Mouse (Mus musculus) heart, embryonic 10.5 days (tissue): ENCODE results near the gene Myd88. TPM values are rescaled to one million over a fixed set of nuclear protein-coding genes. Genes with fewer than 3 reads are reported as not detected.
"Not testable (repeated sequence)": the region's sequence is repeated elsewhere in the genome, so short reads cannot be mapped to it uniquely, and the experiment has no call there.

Source experiments
- DNase-seq: peaks from one replicate; pipeline ENCODE4 v3.0.0-alpha.2; 2017; ENCODE audit warnings: low spot score
- H3K27ac ChIP-seq: fragments of 300-500 bp; sonication (generic); 2 replicates; pipeline ENCODE4 v1.5.1; 2016; ENCODE audit warnings: mild to moderate bottlenecking
- H3K27me3 ChIP-seq: fragments of 300-500 bp; sonication (generic); 2 replicates; pipeline ENCODE4 v1.6.1; 2016; ENCODE audit warnings: mild to moderate bottlenecking; ENCODE audit not compliant: poor library complexity, insufficient read depth, severe bottlenecking
- H3K36me3 ChIP-seq: fragments of 300-500 bp; sonication (generic); 2 replicates; pipeline ENCODE4 v1.6.1; 2016; ENCODE audit warnings: mild to moderate bottlenecking, moderate library complexity
- H3K4me1 ChIP-seq: fragments of 300-500 bp; sonication (generic); 2 replicates; pipeline ENCODE4 v1.6.1; 2016; ENCODE audit warnings: mild to moderate bottlenecking
- H3K4me3 ChIP-seq: fragments of 300-500 bp; sonication (generic); 2 replicates; pipeline ENCODE4 v1.5.1; 2016; ENCODE audit warnings: mild to moderate bottlenecking, moderate library complexity
- H3K9me3 ChIP-seq: fragments of 300-500 bp; sonication (generic); 2 replicates; pipeline ENCODE4 v1.6.1; 2016; ENCODE audit warnings: mild to moderate bottlenecking, moderate library complexity
- WGBS: fragments of 180-500 bp; shearing (Covaris S2); methylation state at CpG from one replicate; pipeline ENCODE4 v1.1.7; 2016; 5-methylcytosine and 5-hydroxymethylcytosine counted together
- polyA plus RNA-seq: library from polyadenylated mRNA; unstranded; fragments of >200 nt; fragmentation: Nextera tagmentation; extraction: Ambion mirVana; gene quantifications from 2 replicates; pipeline ENCODE4 v1.2.1, GENCODE M21; 2016

Myd88 gene
- 11.4 and 11.6 TPM in 2 replicates for polyA plus RNA-seq

DNA sequence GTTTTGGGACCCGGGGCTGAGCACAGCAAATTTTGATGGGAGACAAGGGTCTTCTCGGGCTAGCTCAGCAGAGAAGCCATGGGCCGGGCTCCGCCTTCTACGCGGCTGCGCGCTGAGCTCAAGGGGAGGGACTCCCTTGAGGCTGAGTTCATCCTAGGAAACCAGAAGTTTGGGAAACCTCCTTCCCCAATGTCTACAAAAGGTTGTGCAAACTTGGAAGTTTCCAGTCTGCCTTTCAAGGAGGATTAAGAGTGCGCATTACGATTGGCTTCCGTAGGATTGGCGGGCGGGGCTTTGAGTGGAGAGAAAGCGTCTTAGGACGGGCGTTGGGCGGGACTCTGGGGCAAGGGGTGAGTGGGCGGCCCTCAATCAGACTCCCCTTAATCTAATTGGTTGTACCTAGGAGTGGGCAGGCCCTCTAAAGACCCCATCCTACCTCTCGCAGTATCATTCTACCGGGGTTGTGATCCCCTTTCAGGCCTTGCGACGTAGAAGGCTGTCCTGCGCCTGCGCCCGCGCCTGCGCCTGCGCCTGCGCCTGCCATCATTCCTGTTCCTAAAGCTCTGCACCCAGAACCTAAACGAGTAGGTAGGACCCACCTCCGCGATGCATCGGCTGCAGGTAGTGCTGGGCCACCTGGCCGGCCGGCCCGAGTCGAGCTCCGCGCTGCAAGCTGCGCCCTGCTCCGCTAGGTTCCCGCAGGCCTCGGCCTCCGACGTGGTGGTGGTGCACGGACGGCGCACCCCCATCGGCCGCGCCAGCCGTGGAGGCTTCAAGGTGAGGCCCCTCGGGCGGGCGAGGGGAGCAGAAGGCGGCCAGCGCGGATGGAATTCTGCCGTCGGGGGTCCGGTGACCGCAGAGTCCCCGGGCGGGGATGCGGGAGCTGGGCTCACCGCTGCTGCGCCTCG is at the start of gene Myd88:
Myd88 (minus strand) TSS at position 503 of the 908 bp plus-strand sequence.
- DNase-seq = peak; percentile 96
- Histone ChIP-seq H3K4me1 (peaks cover 25% of the 10 kb centered on the region), H3K9me3 (no peaks in the 10 kb centered on the region), H3K36me3 (peaks cover 40% of the 10 kb centered on the region), H3K4me3 (peak within 1 kb of the TSS; percentile 80), H3K27me3 (peaks cover 25% of the 10 kb centered on the region), H3K27ac (peak within 1 kb of the TSS; percentile 91)
- WGBS = under 1% methylated on average over 68 of the region's 68 CpGs

DNA sequence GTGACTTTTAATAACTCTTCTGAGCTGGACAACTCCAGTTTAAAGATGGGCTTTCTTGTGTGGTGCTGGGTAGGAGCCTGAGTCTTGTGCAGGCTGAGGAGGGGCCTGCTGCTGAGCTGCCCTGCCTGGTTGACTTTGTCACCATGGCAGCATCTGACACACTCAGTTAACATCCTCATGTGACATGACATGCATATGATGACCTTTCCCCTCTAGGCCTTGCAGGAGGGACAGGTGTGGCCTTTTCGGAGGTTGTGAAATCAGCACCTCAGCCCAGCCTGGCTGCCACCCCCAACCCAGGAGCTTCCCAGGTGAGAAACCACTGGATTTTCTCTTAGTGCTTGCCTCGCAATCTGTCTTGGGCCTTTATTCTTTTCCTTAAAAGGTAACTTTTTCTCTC is 49.0 kb upstream of the Myd88 start:
- Histone ChIP-seq H3K4me3 (no peak overlapping the region), H3K36me3 (peaks cover 8% of the 10 kb centered on the region; the same call in 1 of the 2 replicates), H3K27me3 (no peaks in the 10 kb centered on the region), H3K4me1 (no peaks in the 10 kb centered on the region), H3K27ac (no peak overlapping the region), H3K9me3 (no peaks in the 10 kb centered on the region)
- no peak for DNase-seq
- WGBS = 82% methylated on average over 2 of the region's 2 CpGs

DNA sequence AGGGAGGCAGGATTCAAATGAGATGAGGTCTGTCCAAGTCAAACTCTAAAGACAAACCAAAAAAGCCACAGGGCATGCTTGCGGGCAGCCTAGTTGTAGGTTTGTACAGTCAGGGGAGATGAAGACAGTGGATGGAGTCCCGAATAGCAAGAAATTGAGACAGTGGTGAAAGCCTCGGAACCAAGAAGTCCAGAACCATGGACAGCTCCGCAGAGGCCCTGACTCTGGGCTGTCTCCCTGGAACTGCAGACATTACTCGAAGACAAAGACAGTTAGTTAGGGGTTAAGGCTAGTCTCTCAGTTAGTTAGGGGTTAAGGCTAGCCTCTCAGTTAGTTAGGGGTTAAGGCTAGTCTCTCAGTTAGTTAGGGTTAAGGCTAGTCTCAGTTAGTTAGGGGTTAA is 47.7 kb upstream of the Myd88 start:
- Histone ChIP-seq H3K4me1 (no peaks in the 10 kb centered on the region), H3K36me3 (peaks cover 11% of the 10 kb centered on the region; the same call in 1 of the 2 replicates), H3K27ac (no peak overlapping the region), H3K4me3 (no peak overlapping the region), H3K9me3 (no peaks in the 10 kb centered on the region), H3K27me3 (no peaks in the 10 kb centered on the region)
- DNase-seq = peak; percentile 82
- WGBS = 54% methylated on average over 5 of the region's 5 CpGs

DNA sequence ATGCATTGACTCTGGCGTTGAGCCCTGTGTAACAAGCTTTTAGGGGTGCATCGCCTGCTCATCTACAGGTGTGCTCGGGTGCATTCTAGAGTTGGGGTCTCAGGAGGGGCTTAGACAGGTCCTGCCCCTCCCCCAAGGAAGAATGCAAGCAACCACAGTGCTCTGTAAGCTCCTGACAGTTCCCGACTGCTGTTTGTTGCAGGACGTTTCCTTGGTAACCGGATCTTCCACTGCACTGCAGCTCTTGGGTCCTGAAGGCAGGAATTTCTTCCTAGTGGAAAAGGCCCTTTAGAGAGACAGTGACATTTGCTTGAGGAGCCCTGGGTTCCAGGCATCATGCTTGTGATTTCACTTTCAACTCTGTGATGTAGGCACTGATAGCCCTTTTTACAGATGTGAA is 41.4 kb upstream of the Myd88 start:
- DNase-seq = no peak
- Histone ChIP-seq H3K27me3 (no peaks in the 10 kb centered on the region), H3K36me3 (peaks cover 13% of the 10 kb centered on the region; the same call in 1 of the 2 replicates), H3K27ac (no peak overlapping the region), H3K4me3 (no peak overlapping the region), H3K4me1 (peaks cover 8% of the 10 kb centered on the region; the same call in 1 of the 2 replicates), H3K9me3 (no peaks in the 10 kb centered on the region)
- WGBS = 53% methylated on average over 6 of the region's 6 CpGs

DNA sequence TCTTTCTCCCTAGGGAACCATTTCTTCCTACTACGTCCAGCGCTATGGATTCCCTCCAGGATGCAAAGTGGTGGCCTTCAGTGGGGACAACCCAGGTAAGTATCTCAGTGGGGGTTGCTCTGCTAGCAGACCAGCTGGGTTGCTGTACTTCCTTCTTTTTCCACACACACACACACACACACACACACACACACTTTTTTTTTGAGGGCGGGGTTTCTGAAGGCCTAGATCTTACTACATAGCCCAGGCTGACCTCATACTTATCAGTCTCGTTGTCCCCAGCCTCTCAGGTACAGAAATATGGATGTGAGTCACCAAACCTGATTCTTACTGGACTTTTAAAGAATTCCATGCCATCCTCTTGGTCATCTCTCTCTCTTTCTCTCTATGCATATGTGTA is 37.0 kb upstream of the Myd88 start:
- H3K9me3 ChIP-seq = no peaks in the 10 kb centered on the region
- H3K4me1 ChIP-seq = peaks cover 8% of the 10 kb centered on the region; the same call in 1 of the 2 replicates
- H3K4me3 ChIP-seq = no peak overlapping the region
- H3K36me3 ChIP-seq = 0 out of 2 replicates have a peak, but pooled peaks cover 6% of the 10 kb centered on the region
- WGBS = 86% methylated on average over 4 of the region's 4 CpGs
- H3K27ac ChIP-seq = no peak overlapping the region
- H3K27me3 ChIP-seq = no peaks in the 10 kb centered on the region
- no peak for DNase-seq

DNA sequence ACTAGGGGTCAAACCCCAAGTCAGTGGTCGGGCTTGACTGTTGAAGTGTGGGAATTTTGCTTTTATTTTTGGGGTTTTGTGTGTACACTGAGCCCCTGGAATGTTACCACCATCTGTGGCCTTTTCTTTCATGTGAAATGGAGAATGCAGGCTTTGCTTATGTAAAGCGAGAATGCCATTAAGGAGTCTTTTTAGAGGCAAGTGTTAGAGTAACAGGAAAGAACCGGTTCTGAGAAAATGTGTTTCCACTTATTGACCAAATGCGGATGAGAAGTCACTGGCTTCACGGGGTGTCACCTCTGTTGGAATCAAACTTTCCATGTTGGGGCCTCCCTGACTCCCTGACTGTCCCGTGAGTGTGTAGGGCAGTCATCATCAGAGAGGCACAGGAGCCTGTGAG is 34.3 kb upstream of the Myd88 start:
- 0 out of 2 replicates have a peak, but pooled peaks cover 9% of the 10 kb centered on the region for H3K36me3 ChIP-seq
- 71% methylated on average over 6 of the region's 6 CpGs for WGBS
- no peaks in the 10 kb centered on the region for H3K27me3 ChIP-seq
- DNase-seq = no peak
- H3K4me1 ChIP-seq = no peaks in the 10 kb centered on the region
- H3K4me3 ChIP-seq = no peak overlapping the region
- no peaks in the 10 kb centered on the region for H3K9me3 ChIP-seq
- H3K27ac ChIP-seq = no peak overlapping the region

DNA sequence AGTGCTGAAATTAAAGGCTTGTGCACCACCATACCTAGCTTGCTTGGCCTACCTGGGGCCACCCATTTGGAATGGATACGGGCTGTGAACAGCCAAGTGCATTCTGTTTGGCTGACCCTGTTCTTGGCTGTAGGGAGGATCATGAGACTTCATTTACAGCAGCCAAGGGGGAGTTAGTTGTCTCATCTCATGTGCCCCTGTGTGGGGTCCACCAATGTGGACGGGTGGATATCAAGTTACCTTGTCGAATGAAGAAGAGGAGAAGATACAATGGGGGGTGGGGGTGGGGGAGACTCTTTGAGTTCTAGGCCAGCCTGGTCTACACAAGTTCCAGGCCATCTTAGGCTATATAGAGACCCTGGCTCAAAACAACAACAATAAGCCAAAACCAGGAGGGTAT is 33.8 kb upstream of the Myd88 start:
- no peak overlapping the region for H3K27ac ChIP-seq
- 0 out of 2 replicates have a peak, but pooled peaks cover 9% of the 10 kb centered on the region for H3K36me3 ChIP-seq
- no peaks in the 10 kb centered on the region for H3K9me3 ChIP-seq
- H3K27me3 ChIP-seq = no peaks in the 10 kb centered on the region
- H3K4me3 ChIP-seq = no peak overlapping the region
- DNase-seq = no peak
- H3K4me1 ChIP-seq = no peaks in the 10 kb centered on the region
- 66% methylated on average over 3 of the region's 3 CpGs for WGBS

DNA sequence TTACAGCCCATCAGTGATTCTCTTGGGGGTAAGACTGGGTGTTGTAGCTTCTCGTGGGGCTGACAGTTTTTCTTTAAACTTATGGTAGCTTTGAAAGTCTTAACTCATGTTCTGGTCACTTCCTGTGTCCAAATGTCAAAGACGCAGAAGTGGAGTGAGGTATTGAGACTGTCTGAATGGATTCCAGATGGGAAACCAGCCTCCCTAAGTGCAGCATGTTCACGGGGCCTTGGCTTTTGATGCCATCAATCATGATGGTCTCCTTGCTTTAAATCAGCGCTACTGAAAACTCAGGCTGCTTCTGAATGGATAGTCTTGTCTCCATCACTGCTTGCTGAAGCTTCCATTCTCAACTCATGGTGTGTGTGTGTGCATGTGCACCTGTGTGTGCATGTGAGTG is 30.0 kb upstream of the Myd88 start:
- no peak for DNase-seq
- no peak overlapping the region for H3K27ac ChIP-seq
- no peaks in the 10 kb centered on the region for H3K9me3 ChIP-seq
- H3K36me3 ChIP-seq = peaks cover 14% of the 10 kb centered on the region; the same call in 1 of the 2 replicates
- H3K4me3 ChIP-seq = no peak overlapping the region
- no peaks in the 10 kb centered on the region for H3K27me3 ChIP-seq
- WGBS = 74% methylated on average over 4 of the region's 4 CpGs
- H3K4me1 ChIP-seq = no peaks in the 10 kb centered on the region

DNA sequence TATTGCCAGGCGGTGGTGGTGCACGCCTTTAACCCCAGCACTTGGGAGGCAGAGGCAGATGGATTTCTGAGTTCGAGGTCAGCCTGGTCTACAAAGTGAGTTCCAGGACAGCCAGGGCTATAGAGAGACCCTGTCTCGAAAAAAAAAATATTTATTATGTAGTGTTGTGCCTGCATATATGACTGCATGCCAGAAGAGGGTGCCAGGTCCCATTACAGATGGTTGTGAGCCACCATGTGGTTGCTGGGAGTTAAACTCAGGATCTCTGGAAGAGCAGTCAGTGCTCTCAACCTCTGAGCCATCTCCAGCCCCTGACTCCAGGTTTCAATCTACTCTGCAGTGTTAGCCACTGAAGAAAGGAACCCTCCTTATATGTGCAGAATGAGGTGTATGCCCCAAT is 29.6 kb upstream of the Myd88 start:
- H3K36me3 ChIP-seq = peaks cover 14% of the 10 kb centered on the region; the same call in 1 of the 2 replicates
- WGBS = 78% methylated on average over 4 of the region's 4 CpGs

DNA sequence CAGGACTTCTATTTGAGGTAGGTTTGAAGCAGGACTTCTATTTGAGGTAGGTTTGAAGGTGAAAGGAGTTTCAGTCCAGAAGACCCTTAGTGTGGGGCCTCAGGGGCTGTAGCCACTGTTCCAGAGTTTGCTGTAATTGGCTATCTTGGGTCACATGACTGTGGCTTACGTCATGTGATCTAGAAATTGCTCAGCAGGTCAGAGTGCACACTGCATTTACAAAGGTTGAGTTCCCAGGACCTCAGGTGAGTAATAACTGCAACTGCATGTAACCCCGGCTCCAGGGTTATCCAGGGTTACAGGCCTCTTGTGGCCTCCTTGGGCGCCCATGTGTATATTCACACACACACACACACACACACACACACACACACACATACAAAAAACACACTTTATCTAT is 27.2 kb upstream of the Myd88 start:
- H3K4me3 ChIP-seq = no peak overlapping the region
- H3K27me3 ChIP-seq = no peaks in the 10 kb centered on the region
- no peaks in the 10 kb centered on the region for H3K9me3 ChIP-seq
- H3K36me3 ChIP-seq = peaks cover 14% of the 10 kb centered on the region; the same call in 1 of the 2 replicates
- WGBS = 85% methylated on average over 3 of the region's 3 CpGs
- no peak for DNase-seq
- peaks cover 6% of the 10 kb centered on the region; the same call in 1 of the 2 replicates for H3K4me1 ChIP-seq
- no peak overlapping the region for H3K27ac ChIP-seq

More for the DNA sequence above, 29.6 kb upstream of the Myd88 start:
- H3K4me3 ChIP-seq, H3K27me3 ChIP-seq, H3K9me3 ChIP-seq, DNase-seq, H3K27ac ChIP-seq, H3K4me1 ChIP-seq: not testable (repeated sequence)

DNA sequence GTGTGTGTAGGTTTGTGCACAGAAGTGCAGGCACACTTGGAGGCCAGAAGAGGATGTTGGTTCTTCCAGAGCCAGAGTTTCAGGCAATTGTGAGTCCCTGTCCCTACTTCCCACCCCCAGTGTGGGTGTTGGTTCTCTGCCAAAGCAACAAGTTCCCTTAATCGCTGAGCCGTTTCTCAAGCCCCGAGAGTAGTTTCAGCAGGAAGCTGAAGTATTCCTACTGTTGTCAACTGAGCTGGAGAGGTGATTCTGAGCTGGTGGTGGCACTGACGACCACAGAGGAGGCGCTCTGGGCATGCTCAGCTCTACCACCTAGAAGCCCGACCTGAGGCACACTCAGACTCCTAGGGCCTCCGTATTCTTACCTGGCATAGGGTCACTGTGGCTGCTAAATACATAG is 24.1 kb upstream of the Myd88 start, which contains the start of gene Slc22a14:
Slc22a14 (minus strand) TSS at position 270 of the 400 bp plus-strand sequence.
- no peak within 1 kb of the TSS for H3K27ac ChIP-seq
- no peak within 1 kb of the TSS for H3K4me3 ChIP-seq
- 74% methylated on average over 7 of the region's 7 CpGs for WGBS
- H3K36me3 ChIP-seq = peaks cover 11% of the 10 kb centered on the region; the same call in 1 of the 2 replicates
- H3K27me3 ChIP-seq = no peaks in the 10 kb centered on the region
- H3K4me1 ChIP-seq = peaks cover 20% of the 10 kb centered on the region
- DNase-seq = no peak
- H3K9me3 ChIP-seq = no peaks in the 10 kb centered on the region

DNA sequence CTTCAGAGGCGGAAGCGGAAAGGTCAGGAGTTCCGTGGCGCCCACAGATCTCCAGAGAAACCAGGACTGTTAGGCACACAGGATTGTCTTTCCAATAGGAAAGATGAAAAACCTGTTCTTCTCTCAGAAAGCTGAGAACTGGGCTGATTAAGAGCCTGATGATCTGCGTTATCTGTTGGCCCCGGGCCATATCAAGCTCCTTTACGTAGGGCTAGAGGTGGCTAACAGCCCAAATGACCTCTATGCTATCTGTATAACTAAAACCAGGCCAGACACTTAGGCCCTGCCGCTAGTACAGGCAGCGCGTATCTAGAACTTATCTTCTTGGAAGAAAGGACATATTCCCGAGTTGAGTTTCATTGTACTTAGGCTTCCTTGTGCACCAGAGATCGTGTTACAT is 22.0 kb upstream of the Myd88 start:
- Histone ChIP-seq H3K27me3 (no peaks in the 10 kb centered on the region), H3K4me1 (peaks cover 20% of the 10 kb centered on the region), H3K27ac (no peak overlapping the region), H3K9me3 (no peaks in the 10 kb centered on the region), H3K36me3 (peaks cover 2% of the 10 kb centered on the region; the same call in 1 of the 2 replicates), H3K4me3 (no peak overlapping the region)
- DNase-seq = no peak
- whole genome bisulfite sequencing = 55% methylated on average over 12 of the region's 12 CpGs

DNA sequence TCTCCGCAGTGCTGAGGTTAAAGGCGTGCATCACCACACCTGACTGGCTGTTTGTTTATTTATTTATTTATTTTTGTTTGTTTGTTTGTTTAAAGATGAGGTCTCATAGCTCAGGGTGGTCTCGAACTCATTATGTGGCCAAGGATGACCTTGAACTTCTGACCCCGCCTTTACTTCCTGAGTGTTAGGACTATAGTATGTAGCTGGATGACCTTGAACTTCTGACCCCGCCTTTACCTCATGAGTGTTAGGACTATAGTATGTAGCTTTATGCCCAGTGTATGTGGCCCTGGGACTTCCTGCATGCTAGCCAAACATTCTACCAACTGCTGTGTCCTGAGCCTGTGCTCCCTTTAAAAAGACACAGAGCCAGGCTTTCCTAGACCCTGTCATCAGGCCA is 20.2 kb upstream of the Myd88 start:
- WGBS = 90% methylated on average over 5 of the region's 5 CpGs

More for the DNA sequence above, 20.2 kb upstream of the Myd88 start:
- Histone ChIP-seq H3K9me3 (no peaks in the 10 kb centered on the region), H3K4me1 (peaks cover 25% of the 10 kb centered on the region), H3K4me3 (no peak overlapping the region), H3K27me3 (no peaks in the 10 kb centered on the region), H3K36me3 (no peaks in the 10 kb centered on the region), H3K27ac (no peak overlapping the region)
- no peak for DNase-seq
